Mouse (Mus musculus) gastrocnemius, adult 8-10 months (tissue): ENCODE data around the gene Col2a1. TPM values are rescaled to one million over a fixed set of nuclear protein-coding genes. Genes with fewer than 3 reads are reported as not detected.

Source experiments
- DNase-seq, 2 experiments: peaks; one replicate each; pipeline ENCODE4 v3.0.0; 2022; ENCODE audit warnings: low spot score in 2 of 2
- total RNA-seq, 4 experiments: library from RNA; stranded (reverse); gene quantifications; 2 replicates each; pipeline ENCODE4 v1.2.4; 2022

Gene Col2a1
- total RNA-seq, 4 experiments from 2014 or later = 0.19 to 0.51 (median 0.38) TPM

DNA sequence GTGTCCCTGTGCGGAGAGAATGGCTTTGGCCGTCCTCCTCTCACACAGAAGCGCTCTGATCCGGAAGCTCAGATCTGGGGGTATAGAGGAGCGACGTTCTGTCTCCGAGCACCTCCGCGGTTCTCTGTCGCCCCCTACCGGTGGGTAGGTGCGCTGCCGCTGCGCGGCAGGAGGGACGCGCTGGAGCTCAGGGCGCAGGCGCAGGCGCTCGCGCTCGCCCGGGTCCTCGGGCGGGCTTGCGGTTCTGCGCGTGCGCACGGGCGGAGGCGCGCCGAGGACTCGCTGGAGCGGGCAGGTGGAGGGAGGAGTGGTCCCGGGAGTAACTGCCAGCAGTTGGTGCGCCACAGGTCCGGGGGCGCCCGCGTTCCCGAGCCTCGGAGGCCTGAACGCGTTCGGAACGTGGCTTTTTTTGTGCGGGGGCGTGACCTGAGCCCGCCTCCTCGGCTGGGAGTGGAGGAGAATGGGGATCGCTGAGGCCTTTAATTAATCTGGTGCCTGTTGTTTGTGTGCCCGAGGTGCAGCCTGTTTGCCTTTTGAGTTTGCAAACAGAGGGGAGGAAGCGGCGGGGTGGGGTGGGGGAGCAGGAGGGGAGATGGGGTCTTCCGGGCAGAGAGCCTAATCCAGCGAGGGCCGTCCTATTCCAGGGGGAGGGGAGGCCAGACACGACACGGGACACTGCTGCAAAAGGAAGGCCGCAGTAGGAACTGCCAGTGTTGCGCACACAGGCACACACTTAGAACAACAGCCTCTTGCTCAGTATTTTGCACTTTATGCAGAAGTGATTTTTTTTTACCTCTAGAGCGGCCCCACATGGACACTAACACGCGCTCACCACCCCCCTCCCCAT is 40.3 kb downstream of the Col2a1 start, which contains the start of gene Tmem106c:
Gene Tmem106c, plus strand, starts transcription at position 212 of the 847 bp plus-strand sequence.
- peak; percentile 77 to 85 for DNase-seq

DNA sequence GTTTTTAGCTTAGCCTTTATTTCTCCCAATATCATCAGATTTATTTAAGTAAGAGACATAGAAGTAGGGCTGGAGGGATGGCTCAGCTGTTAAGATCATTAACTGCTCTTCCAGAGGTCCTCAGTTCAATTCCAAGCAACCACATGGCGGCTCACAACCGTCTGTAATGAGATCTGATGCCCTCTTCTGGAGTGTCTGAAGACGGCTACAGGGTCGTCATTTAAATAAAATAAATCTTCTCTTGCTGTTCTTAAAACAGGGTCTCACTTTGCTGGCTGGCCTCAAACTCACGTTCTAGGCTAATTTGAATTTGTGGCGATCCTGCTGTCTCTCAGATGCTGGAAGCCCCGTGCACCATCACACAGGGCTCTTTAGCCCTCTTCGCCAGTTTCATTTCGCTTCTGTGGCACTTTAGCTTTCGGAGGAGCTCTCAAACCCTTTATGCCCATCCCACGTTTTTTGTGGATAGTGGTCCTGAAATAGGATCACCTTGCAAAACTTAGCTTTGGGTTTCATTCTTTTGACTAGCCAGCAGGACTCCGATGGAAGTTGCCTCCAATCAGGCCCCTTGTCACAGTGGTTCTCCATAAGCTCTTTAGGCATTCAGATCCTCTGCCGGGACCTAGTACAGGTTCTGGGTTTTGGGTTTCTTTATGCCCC is 41.0 kb downstream of the Col2a1 start:
- no peak for DNase-seq

DNA sequence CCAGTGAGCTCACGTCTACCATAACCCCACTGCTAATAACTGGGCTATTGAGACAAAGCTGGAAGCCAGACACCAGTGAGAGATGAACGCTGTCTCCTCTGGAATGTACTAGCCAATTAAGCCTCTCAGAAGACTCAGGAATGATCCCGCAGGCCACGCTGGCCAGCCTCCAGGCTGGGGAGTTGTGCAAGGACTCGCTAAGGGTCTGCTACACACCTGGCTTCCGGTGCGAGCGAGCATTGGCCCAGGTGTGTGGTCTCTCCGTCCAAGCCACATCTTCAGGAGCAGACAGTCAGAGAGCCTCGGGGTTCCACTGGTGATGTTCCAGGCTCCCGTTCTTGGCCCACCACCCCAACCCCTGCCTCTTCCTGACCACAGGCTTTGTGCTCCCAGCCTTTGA is 48.1 kb downstream of the Col2a1 start:
- no peak for DNase-seq

DNA sequence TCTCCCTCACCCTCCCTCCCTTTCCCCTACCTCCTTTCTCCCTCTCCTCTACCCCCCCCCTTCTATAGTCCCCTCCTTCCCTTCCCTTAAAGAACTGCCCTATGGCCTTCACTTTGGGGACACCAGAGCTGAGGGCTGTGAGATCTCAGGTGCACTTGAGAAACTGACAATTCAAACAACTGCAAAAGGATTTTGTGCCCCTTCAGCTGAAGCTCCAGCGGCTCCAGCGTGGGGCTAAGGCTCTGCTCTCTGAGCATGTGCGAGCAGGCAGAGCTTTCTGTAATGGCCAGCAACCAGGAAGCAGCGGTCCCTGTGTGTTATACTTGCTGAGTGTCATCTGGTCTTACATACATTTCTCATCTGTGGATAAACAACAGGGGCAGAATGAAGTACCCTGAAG is 48.8 kb downstream of the Col2a1 start:
- no peak for DNase-seq

DNA sequence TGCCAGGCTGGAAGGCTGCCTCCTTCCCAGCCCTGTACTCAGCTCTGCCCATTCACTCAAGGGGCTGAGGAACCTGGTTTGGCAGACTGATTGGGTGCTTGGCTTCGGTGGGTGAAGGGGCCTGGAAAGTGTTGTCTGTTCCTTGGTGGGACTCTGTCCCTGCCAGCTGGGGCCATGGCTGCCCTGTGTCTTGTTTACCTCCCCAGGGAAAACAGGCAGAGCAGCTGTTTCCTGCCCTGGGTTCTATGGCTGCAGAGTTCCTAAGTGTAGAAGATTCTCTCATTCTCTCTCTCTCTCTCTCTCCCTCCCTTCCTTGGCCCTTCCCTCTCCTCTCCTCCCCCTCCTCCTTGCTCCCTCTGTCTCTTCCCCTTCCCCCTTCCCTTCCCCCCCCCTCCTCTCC is 49.2 kb downstream of the Col2a1 start:
- no peak for DNase-seq

DNA sequence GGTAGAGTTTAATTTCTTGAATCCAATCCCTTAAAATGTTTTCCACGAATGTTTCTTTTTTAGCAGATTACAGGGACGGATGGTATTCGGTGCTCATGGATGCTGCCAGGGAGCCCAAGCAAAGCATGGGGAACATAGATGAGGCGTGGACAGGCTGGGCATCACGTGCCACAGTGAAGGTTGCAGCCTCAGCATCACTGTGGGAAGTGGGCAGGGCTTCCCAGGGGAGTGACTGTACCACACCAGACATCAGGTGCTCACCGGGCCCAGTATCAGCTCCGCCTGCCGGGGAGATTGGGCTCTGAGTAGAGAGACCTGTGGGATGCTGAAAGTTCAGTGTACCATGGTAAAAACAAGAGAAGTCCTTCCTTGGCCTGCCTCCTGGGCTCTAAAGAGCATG is 49.8 kb downstream of the Col2a1 start:
- DNase-seq = no peak

DNA sequence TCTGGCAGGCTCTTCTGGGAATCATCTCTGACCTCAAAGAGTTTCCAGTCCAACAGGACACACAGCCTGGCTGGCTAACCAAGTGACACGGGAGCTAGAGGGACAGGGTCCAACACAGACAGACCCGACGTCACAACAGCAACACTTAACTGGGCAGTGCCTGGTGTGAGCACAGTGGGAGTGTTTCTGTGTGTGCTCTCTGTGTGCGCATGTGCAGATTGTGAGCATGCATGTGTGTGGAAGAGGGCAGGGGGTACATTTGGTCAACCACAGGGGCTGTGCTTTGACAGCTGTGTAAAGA is 51.7 kb downstream of the Col2a1 start:
- DNase-seq = no peak

DNA sequence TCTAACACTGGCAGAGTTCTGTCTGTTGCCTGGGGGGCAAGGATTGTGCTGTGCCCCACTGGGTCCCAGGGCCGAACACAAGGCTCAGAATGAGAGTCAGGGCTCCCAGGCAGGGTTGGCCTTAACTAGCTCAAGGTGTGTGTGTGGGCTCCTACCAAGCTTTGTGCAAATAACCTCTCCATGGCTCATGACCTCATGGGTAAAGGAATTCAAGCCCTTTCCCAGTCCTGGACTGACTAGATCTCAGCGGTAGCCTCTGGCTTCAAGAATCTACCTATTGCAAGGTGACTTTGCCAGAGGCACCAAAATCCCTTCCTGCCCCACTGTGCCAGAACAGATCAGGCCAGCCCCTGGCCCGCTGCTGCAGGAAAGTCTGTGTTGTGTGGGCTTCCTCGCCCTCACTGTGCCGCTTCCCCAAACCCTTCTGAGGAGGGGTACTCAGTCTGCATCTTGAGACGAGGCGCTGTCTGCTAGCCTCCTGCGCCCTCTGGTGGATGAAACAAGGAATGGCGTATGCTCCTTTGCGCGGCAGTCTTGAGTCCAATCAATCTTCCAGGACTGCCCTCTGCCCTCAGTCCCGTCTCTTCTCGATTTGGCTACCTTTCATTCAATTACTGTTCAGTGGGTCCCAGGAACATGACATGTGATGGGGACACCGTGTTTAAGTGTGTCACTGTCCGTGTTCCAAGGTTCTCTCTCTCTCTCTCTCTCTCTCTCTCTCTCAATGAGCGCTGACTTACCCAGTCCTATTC is 52.2 kb downstream of the Col2a1 start:
- DNase-seq = peak in 1 of 2 experiments; percentile 22

DNA sequence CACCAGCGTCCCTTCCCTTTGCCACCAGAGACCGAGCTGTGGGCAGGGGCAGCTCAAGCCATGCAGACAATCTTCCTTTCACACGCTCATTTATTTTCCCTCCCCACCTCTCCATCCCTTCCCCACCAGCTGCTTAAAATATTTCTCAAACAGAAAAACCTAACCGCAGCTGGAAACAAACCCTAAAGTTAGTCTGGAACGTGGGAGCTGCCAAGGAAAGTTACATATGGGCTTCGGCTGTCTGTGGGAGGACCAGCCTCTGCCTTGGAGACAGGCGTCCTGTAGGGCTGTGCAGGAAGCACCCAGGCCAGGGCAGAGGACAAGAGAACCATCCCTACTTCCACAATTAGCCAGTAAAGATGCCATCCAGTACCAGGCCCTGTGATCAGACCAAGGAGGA is 54.3 kb downstream of the Col2a1 start:
- no peak for DNase-seq

DNA sequence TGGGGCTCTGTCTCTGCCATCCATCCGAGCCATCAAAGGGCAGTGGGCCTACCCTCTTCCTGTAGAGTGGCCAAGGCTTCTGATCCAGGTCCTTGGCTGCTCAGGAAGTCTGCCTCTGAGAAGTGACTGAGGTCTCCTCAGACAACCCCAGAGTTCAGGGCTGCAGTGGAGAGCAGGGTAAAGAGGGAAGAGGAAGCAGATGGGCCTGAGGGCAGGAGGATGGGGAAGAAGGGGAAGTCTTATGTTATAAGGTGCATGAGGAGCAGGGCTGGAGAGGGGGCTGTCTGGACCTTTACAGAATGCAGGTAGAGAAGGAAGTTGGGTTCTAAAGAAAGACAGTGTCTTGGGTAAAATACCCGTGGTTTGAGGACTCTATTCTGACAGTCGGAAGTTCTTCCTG is 54.8 kb downstream of the Col2a1 start:
- DNase-seq = no peak

DNA sequence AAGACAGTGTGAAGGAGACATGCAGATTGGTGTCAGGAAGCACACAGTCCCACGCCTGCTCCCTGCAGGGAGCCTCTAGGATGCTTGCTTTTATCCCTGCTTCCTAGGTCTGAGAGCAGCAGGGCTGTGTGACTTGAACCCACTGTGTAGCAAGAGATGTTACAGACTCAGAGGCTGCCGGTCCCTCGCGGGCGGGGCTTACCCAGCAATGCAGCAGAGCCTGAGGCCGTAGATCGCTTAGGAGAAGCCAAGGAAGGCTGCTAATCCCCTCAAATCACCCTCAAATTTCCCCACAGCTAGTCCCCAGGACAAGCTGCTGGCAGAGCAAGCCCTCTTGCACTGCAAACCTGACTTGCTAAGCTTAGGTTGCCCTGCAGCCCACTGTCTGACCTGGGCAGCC is 55.8 kb downstream of the Col2a1 start:
- no peak for DNase-seq

DNA sequence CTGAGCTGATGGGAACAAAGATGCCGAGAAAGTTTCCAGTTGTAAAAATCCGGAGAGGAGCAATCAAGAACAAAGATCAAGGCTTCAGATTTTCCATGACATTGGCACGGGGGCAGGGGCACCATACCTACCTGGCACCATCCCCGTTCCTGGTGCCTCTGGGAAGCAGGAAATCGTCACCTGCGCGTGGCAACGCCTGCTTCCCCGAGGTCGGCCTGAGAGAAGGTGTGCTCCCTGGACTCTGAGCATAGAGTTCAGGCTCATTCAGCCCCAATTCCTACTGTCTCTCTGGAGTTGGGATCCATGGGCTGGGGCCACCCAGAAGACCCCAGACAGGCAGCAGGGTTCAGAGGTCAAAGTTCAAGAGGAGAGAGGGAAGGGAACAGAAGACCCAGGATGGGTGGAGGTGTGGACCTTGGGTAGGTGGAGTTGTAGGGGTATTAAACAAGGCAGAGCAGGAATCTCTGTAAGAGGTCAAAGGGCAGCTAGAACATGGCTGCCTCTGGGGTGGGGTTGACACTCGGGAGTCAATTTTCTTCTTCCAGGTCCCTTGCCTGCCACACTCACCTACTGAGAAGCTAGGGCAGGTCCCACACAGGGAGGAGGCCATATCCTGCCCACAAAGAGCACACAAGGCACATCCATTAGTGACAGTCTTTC is 58.7 kb downstream of the Col2a1 start:
- no peak for DNase-seq

DNA sequence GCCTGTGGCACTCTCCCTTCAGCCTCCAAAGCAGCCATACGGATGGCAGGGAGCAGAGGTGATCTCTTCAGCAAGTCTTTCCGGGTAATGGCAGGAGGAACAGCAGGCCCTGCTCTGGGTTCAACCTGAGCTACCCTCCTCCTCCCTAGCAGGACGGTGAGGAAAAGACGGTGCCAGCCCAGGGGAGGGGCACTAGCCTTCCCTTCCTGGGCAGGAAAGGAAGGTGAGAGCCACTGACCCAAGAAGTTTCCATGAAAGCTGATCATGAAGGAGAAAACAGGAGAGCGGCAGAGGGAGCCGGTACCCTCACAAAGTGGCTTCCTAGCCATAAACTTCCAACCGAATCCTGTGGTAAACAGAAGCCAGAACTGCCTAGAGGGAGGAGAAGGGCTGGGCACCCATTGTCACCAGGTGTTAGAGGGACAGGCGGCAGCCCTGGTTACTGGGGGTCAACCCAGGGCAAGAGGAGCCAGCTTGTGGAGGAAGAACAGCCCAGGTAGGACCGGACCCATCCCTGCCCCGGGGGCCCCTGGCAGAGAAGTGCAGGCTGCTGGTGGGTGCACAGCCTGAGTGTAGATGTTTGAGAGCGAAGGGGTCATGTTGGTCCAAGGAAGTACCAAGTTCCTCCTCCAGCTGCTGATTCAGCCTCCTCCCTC is 59.4 kb downstream of the Col2a1 start:
- no peak for DNase-seq

DNA sequence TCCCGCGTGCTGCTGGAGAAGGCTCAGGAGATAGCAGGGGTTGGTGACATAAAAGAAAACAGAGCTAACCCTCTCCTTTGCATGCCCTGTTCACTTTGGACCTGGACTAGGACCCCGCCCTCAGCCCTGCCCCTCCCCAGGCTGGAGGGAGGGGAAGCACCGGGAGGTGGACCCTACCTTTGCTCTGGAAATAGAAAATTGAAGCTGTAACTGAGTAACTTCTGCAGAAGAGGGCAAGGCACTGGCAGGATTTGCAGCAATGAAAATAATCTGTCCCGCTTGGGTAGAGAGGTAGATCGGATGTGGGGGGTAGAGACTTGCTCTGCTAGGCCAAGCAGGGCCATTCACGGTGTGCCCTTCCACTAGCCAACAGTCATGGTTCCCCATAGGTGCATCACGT is 61.1 kb downstream of the Col2a1 start:
- DNase-seq = no peak

DNA sequence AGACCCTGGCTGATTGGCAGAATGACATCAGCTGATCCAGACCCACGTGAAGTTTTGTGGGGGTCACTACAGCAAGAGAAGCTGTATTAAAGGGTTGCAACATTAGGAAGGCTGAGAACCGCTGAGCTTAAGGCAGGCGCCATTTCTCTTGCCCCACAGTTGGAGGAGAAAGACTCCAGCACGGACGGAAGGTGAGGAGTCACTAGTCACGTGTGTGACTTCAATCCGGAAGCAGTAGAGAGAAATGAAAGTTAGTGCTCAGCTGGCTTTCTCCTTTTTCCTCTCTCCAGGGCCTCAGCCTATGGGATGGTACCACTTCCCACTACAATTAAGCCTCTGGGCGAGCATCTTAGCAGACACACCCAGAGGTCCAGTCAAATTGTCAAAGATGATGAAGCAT is 62.0 kb downstream of the Col2a1 start:
- DNase-seq = no peak

DNA sequence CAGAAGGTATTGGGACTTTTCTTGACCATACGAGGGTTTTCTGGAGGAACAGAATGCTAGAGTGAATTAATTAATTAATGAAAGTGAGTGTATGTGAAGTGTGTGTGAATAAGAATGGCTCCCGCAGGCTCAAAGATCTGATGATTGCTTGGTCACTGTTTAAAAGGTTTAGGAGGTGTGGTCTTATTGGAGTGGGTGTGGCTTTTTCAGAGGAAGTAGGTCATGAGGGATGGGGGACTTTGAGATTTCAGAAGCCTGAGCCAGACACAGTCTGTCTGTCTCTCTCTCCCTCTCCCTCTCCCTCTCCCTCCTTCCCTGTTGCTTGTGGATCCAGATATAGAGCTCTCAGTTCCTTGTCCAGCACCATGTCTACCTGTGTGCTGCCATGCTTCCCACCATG is 63.2 kb downstream of the Col2a1 start:
- no peak for DNase-seq

DNA sequence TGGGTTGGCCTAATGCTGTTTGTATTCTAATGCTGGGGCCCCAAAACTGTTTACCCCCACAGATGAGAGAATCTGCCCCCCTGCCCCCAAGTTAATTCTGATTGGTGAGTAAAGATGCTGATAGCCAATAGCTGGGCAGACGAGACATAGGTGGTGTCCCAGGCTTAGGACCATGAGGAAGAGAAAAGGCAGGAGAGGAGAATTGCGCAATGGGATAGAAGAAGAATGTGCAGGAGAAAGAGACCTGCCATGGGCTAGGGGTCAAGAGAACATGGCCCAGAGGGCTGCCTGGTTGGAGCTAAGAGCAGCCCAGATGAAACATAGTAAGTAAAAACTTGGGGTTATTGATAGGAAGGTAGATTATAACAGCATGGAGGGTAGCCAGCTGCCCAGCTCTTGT is 64.4 kb downstream of the Col2a1 start:
- no peak for DNase-seq

DNA sequence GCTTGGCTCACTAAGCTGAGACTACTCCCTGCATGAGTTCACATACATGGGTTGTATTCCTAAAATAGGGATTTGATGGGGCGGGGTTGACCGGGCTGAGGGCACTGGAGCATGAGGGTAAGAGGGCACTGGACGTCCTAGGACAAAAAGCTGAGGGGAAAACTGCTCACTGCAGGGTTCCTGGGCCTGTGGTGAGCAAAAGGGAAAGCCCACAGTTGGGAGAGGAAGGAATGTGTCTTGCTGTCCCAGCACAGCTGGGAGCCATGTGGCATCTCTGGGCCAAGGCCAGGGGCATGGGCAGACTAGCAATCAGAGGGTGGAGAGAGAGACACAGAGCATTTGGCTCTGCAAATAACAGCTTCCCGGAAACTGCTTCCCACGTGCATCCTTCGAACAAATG is 65.9 kb downstream of the Col2a1 start:
- DNase-seq = no peak

DNA sequence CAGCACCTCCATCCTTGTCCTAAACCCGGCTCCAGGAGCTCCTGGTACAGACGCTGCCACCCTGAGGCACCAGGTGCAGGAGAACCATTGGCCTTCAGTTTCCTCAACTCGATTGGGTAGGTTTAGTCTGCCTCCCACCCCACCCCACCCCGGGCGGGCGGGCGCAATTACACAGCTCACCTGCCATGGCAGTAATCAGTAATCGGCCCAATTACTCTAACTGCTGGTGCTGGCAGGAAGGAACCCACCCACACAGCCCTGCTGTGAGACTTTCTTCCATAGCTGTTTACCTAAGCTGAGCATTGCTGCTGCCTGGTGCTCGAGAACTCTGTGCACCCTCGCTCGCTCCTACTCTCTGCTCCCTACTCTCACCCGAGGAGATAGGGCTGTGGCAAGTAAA is 72.1 kb downstream of the Col2a1 start:
- DNase-seq = no peak

DNA sequence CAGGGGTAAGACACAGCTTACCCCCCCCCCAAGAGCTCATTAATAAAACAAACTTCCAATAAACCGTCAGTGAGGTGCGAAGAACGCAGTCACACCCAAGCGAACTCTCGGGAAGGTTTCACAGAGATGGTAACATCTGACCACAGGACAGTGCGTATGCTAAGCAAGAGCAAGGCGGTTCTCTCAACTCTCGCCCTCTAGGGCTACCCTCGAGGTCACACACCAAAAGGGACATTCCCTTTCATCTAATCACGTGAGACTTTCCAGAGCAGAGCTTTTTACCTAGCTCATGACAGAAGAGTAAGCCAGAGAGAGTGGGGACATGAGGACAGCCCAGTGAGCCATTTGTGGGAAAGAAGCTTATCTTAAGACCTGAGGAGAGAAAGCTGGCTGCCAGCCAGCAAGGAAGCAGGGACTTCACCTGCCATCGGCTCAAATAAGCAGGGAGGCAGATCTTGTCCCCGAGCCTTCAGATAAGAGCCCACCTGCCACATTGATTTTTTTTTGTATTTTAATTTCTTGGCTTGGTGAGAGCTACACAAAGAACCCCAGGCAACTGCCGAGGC is 75.2 kb downstream of the Col2a1 start:
- DNase-seq = no peak

DNA sequence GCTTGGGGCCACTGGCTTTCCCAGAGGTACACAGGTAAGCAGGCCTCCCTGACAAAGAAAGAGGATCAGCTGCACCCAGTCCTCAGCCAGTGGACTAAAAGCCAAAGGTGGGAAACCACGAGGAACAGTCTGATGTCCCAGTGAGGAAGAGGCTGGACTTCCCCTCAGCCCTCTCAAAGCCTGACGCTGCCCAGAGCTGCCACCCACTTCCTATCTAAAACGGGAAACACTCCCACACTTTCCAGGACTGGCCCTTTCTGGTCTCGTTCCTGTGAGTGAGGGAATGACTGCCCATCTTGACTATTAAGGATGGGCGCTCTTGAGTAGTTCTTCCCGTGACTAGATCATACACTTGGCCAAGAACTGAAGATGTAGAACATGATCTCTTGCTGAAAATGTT is 76.7 kb downstream of the Col2a1 start:
- DNase-seq = no peak
